Mouse (Mus musculus) limb, embryonic 10.5 days (tissue): ENCODE results near the gene Dgki. TPM values are rescaled to one million over a fixed set of nuclear protein-coding genes. Genes with fewer than 3 reads are reported as not detected.
A peak's percentile ranks its signal among the peaks of the same experiment; 100 is the strongest.

Experiments used
- DNase-seq: peaks from one replicate; pipeline ENCODE4 v3.0.0-alpha.2; 2017; ENCODE audit warnings: low spot score
- H3K27ac ChIP-seq: fragments of 300-500 bp; sonication (generic); 2 replicates; pipeline ENCODE4 v1.5.1; 2016; ENCODE audit warnings: mild to moderate bottlenecking
- H3K27me3 ChIP-seq: fragments of 300-500 bp; sonication (generic); 2 replicates; pipeline ENCODE4 v1.6.1; 2016; ENCODE audit warnings: low read depth, mild to moderate bottlenecking; ENCODE audit not compliant: poor library complexity, severe bottlenecking
- H3K36me3 ChIP-seq: fragments of 300-500 bp; sonication (generic); 2 replicates; pipeline ENCODE4 v1.6.1; 2016; ENCODE audit warnings: mild to moderate bottlenecking, moderate library complexity
- H3K4me1 ChIP-seq: fragments of 300-500 bp; sonication (generic); 2 replicates; pipeline ENCODE4 v1.6.1; 2016
- H3K4me3 ChIP-seq: fragments of 300-500 bp; sonication (generic); 2 replicates; pipeline ENCODE4 v1.5.1; 2016; ENCODE audit warnings: mild to moderate bottlenecking, moderate library complexity
- H3K9me3 ChIP-seq: fragments of 300-500 bp; sonication (generic); replicated peaks from 2 replicates; pipeline ENCODE4 v1.6.1; 2016; ENCODE audit warnings: mild to moderate bottlenecking
- WGBS: fragments of 180-500 bp; shearing (Covaris S2); methylation state at CpG from one replicate; pipeline ENCODE4 v1.1.7; 2016; 5-methylcytosine and 5-hydroxymethylcytosine counted together
- polyA plus RNA-seq: library from polyadenylated mRNA; unstranded; fragments of >200 nt; fragmentation: Nextera tagmentation; extraction: Ambion mirVana; gene quantifications from 2 replicates; pipeline ENCODE4 v1.2.1, GENCODE M21; 2016

The Dgki gene
- polyA plus RNA-seq, 1 experiment from 2014 or later = 0.48 TPM

DNA sequence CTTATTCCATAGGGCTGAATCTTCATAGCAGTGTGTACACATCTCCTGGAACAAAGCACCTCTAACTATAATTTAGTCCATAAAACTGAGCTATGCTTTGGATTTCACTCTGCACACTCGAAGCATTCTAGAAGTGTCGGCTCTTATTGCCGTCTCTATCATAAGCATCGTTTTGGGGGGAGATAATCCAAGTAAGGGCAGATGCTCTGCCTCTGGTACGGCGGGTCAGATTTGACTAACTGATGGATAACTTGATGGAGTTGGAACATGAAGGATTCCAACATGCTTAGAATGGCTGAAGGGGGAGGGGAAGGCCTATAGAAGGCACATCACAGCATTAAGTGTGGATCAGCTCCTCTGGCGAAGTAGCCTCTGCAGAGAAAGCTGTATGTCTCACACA is 242.4 kb downstream of the Dgki start:
- Histone ChIP-seq H3K9me3 (no peaks in the 10 kb centered on the region), H3K4me3 (no peak overlapping the region), H3K27ac (no peak overlapping the region), H3K4me1 (no peaks in the 10 kb centered on the region), H3K27me3 (no peaks in the 10 kb centered on the region), H3K36me3 (no peaks in the 10 kb centered on the region)
- DNase-seq = no peak
- 93% methylated on average over 7 of the region's 7 CpGs for WGBS

DNA sequence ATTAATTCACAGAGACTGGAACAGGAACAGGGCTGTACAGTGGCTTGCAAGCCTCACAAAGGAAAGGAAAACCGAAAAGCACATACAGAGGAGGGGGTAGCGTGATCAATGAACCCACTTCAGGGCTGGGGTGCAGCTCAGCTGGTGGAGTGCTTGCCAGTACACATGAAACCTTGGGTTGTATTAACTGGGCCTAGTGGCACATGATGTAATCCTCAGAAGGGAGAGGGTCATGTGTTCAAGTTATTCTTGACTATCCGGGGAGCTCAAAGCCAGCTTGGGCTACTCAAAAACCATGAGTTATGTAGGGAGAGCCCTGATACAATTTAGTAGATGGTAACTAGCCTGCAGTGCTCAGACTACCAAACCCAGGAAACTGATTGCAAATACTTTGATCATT is 244.3 kb downstream of the Dgki start:
- Histone ChIP-seq H3K9me3 (no peaks in the 10 kb centered on the region), H3K4me3 (no peak overlapping the region), H3K36me3 (no peaks in the 10 kb centered on the region), H3K4me1 (no peaks in the 10 kb centered on the region), H3K27ac (no peak overlapping the region), H3K27me3 (no peaks in the 10 kb centered on the region)
- WGBS = 80% methylated on average over 3 of the region's 3 CpGs
- no peak for DNase-seq

GRCm38 (mm10) chr6:37055128-37055527 is 244.9 kb downstream of the Dgki start:
- 54% methylated on average over 5 of the region's 5 CpGs for WGBS
- no peaks in the 10 kb centered on the region for H3K36me3 ChIP-seq
- no peaks in the 10 kb centered on the region for H3K27me3 ChIP-seq
- peak; percentile 28 for DNase-seq
- no peak overlapping the region for H3K4me3 ChIP-seq
- H3K9me3 ChIP-seq = no peaks in the 10 kb centered on the region
- H3K27ac ChIP-seq = no peak overlapping the region
- no peaks in the 10 kb centered on the region for H3K4me1 ChIP-seq

DNA sequence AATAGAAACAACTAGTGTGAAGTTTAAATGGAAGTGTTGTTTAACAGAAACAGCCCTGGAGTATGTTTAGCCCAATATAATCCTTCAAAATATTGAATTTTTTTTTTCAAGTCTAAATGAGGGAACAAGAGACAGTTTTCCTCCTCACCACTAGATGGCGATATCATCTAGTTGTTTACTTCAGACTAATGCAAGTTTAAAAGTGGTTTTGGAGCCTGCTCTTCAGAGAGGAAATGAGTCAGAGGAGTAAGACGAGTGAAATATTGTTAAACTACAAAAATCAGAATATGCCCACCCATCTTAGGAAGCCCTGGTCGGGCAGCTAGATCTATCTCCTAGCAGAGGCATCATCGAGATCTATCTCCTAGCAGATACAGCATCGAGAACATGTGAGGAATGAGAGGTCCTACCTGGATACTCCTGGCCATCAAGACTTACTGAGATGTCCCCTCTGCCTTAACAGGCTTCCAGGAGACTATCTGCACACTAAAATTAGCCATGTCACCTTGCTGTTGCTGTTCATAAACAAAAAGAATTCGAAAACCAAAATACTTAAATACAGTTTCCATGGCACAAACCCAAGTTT is 245.5 kb downstream of the Dgki start:
- peak; percentile 33 for DNase-seq
- Histone ChIP-seq H3K9me3 (no peaks in the 10 kb centered on the region), H3K36me3 (no peaks in the 10 kb centered on the region), H3K4me1 (no peaks in the 10 kb centered on the region), H3K27ac (no peak overlapping the region), H3K27me3 (no peaks in the 10 kb centered on the region), H3K4me3 (no peak overlapping the region)
- 50% methylated on average over 6 of the region's 6 CpGs for WGBS

GRCm38 (mm10) chr6:37053411-37053810 is 246.6 kb downstream of the Dgki start:
- 69% methylated on average over 2 of the region's 2 CpGs for WGBS
- Histone ChIP-seq H3K4me1 (no peaks in the 10 kb centered on the region), H3K9me3 (no peaks in the 10 kb centered on the region), H3K4me3 (no peak overlapping the region), H3K27ac (no peak overlapping the region), H3K36me3 (no peaks in the 10 kb centered on the region), H3K27me3 (no peaks in the 10 kb centered on the region)
- peak; percentile 1 for DNase-seq

DNA sequence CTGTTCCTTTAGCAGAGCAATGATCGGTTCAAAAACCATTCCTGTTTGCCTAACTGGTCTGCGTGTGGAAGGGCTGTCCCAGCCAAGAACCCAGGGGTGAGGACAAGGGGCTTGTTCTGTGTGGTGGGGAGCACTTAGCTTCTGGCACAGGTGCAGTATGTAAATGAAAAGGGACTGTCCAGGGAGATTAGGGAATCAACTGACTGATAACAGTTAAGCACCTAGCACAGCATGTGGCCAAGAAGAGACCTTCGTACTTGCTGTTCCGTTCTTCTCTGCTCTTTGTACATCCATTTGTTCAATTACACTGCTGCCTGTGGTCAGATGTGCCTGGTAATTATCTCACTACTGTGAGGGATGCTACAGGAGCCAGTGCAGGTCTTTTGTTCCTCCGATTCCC is 248.3 kb downstream of the Dgki start:
- H3K9me3 ChIP-seq = no peaks in the 10 kb centered on the region
- no peak for DNase-seq
- H3K27ac ChIP-seq = no peak overlapping the region
- H3K4me1 ChIP-seq = no peaks in the 10 kb centered on the region
- no peak overlapping the region for H3K4me3 ChIP-seq
- H3K27me3 ChIP-seq = no peaks in the 10 kb centered on the region
- H3K36me3 ChIP-seq = no peaks in the 10 kb centered on the region
- WGBS = 67% methylated on average over 5 of the region's 5 CpGs

- WGBS = 95% methylated on average over 1 of the region's 1 CpGs
- no peaks in the 10 kb centered on the region for H3K4me1 ChIP-seq
Measured at GRCm38 (mm10) chr6:37051150-37051549, 248.8 kb downstream of the Dgki start.

GRCm38 (mm10) chr6:37047611-37048129 is 252.3 kb downstream of the Dgki start:
- peak; percentile 20 for DNase-seq
- 74% methylated on average over 4 of the region's 4 CpGs for WGBS
- Histone ChIP-seq H3K27ac (no peak overlapping the region), H3K36me3 (no peaks in the 10 kb centered on the region), H3K4me3 (no peak overlapping the region), H3K4me1 (no peaks in the 10 kb centered on the region), H3K9me3 (no peaks in the 10 kb centered on the region), H3K27me3 (no peaks in the 10 kb centered on the region)

More at GRCm38 (mm10) chr6:37051150-37051549, 248.8 kb downstream of the Dgki start:
- H3K4me3 ChIP-seq = no peak overlapping the region
- no peaks in the 10 kb centered on the region for H3K36me3 ChIP-seq
- no peaks in the 10 kb centered on the region for H3K27me3 ChIP-seq
- DNase-seq = no peak
- no peak overlapping the region for H3K27ac ChIP-seq
- no peaks in the 10 kb centered on the region for H3K9me3 ChIP-seq

GRCm38 (mm10) chr6:37046152-37046788 is 253.7 kb downstream of the Dgki start:
- peak; percentile 66 for DNase-seq
- Histone ChIP-seq H3K4me3 (no peak overlapping the region), H3K36me3 (no peaks in the 10 kb centered on the region), H3K4me1 (no peaks in the 10 kb centered on the region), H3K27me3 (no peaks in the 10 kb centered on the region), H3K9me3 (no peaks in the 10 kb centered on the region), H3K27ac (no peak overlapping the region)
- WGBS = 37% methylated on average over 4 of the region's 4 CpGs

GRCm38 (mm10) chr6:37044796-37045195 is 255.2 kb downstream of the Dgki start:
- H3K36me3 ChIP-seq = no peaks in the 10 kb centered on the region
- no peak overlapping the region for H3K27ac ChIP-seq
- no peaks in the 10 kb centered on the region for H3K9me3 ChIP-seq
- H3K27me3 ChIP-seq = no peaks in the 10 kb centered on the region
- 87% methylated on average over 4 of the region's 4 CpGs for WGBS
- no peak overlapping the region for H3K4me3 ChIP-seq
- no peaks in the 10 kb centered on the region for H3K4me1 ChIP-seq
- no peak for DNase-seq

DNA sequence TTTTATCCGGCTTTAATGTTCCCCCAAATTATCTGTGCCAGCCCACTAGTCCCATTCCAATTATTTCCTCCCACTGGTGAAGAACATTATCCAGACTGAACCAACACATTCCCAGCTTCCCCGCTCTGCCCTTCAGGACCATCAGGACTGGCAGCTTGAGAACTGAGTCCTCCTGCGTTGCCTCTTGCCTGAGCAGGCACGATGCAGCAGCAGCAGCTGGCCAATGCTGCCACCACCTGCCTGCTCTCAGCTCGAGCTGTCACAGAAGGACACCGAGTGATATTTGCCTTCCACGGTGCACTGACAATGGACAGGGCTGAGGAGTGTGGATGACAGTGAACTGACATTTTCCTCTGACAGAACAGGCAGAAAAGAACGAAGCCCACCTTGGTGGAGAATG is 261.5 kb downstream of the Dgki start:
- no peak overlapping the region for H3K27ac ChIP-seq
- no peak for DNase-seq
- H3K36me3 ChIP-seq = no peaks in the 10 kb centered on the region
- H3K4me3 ChIP-seq = no peak overlapping the region
- H3K9me3 ChIP-seq = no peaks in the 10 kb centered on the region
- 64% methylated on average over 8 of the region's 8 CpGs for WGBS
- peaks cover 7% of the 10 kb centered on the region; the same call in 1 of the 2 replicates for H3K4me1 ChIP-seq
- no peaks in the 10 kb centered on the region for H3K27me3 ChIP-seq

DNA sequence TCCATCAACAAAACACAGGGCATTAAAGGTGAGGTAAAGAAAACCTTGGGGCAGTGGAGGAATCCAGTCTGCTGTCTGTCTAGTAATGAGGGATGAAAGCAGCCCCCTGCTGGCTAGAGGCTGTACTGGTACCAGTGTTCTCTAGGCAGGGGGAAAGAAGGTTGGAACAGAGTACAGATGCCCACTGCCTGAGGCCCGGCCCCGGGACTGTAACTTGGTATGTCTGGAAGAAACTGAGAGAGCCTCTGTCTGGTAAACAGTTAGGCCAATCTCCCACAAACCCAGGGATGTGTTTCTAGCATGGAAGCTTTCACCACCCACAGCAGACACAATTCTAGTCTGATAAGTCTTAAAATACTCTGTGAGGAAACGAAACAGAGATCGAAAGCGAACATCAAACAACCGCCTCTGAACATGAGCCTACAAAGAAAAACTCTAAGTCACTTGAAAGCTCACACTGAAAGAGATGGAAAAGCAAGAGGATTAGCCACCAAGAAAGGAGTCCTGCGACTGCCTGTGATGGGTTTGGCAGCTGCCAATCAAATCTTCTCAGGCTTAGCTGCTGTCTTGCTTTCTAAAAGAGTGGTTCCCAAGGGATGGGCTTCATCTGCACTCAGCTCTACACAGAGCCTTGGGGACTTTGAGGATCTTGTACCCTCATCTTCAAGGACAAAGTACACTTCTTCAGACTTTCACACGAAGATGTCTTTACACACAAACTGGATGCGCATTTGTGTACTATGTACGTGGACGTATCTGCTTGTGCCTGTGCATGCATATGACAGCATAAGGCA is 262.7 kb downstream of the Dgki start:
- H3K9me3 ChIP-seq = no peaks in the 10 kb centered on the region
- no peak overlapping the region for H3K27ac ChIP-seq
- H3K27me3 ChIP-seq = no peaks in the 10 kb centered on the region
- no peaks in the 10 kb centered on the region for H3K36me3 ChIP-seq
- H3K4me3 ChIP-seq = no peak overlapping the region
- H3K4me1 ChIP-seq = peaks cover 7% of the 10 kb centered on the region; the same call in 1 of the 2 replicates
- peak; percentile 68 for DNase-seq
- 84% methylated on average over 11 of the region's 11 CpGs for WGBS

GRCm38 (mm10) chr6:37035681-37036080 is 264.3 kb downstream of the Dgki start:
- Histone ChIP-seq H3K9me3 (no peaks in the 10 kb centered on the region), H3K4me1 (peaks cover 7% of the 10 kb centered on the region; the same call in 1 of the 2 replicates), H3K27me3 (no peaks in the 10 kb centered on the region), H3K4me3 (no peak overlapping the region), H3K36me3 (no peaks in the 10 kb centered on the region), H3K27ac (no peak overlapping the region)
- WGBS = 90% methylated on average over 6 of the region's 6 CpGs
- no peak for DNase-seq
